ENCODE assay signal across 9 mouse cellular contexts in the genomic region with DNA sequence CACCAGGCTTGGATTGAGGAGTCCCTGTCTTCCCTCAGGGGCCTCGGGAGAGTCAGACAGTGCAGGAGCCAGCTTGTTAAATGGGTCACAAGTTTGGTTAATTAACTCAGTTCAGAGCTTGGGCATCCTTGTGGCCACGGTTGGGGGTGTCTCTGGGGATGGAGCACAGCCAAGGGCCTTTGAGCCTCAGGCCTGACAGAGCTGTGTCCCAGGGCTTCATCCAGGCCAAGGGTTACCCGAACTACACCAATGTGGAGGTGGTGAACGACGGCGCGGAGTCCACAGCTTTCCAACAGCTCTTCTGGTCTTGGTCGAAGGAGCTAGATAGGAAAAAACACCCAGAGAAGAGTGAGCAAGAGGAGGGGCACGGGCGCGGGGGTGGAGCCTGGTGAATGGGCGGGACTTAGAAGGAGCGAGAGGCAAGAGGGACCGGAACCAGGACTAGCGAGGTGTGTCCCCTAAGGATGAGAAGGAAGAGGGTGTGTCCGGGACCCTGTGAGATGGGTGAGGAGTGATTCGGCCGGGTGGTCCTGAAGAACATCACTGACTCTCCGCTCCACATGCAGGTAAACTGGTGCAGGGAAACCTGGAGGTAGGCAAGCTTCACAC. TPM values are rescaled to one million over a fixed set of nuclear protein-coding genes. Genes with fewer than 3 reads are reported as not detected.
DNase-seq lines count a peak whose midpoint lies in the region; ATAC-seq and TF ChIP-seq lines count a peak whose summit lies in the region.
"Had no signal": no experiment of that assay in that cellular context is flagged by ENCODE, and none has a peak within 500 bp of the region (broad histone marks: within the 10 kb centered on the region; RNA-seq: fewer than 3 reads in every experiment).

No protein-coding gene starts in this region.

- 21% methylated on average over 19 of the region's 19 CpGs for WGBS in heart, embryonic 10.5 days
- 30% methylated on average over 19 of the region's 19 CpGs for WGBS in kidney, embryonic 14.5 days
- 29% methylated on average over 19 of the region's 19 CpGs for WGBS in lung, embryonic 16.5 days

- DNase-seq in heart, embryonic 10.5 days (ENCODE audit: low spot score): no peak
- DNase-seq in heart, postnatal 10 days: no peak
- DNase-seq in ES-E14 (ENCODE audit: low read depth, low spot score): peak; percentile 65
- no peak for DNase-seq in urinary bladder, postnatal 14 days (ENCODE audit: low spot score)
- no peak for DNase-seq in ovary, adult 18-20 months (ENCODE audit: low spot score)
- DNase-seq: cerebellum, adult 11 months had no signal

- H3K9ac ChIP-seq in ES-E14 (ENCODE audit: insufficient read depth, low read depth, low read length, poor library complexity, severe bottlenecking): peak overlapping the region; percentile 18; the same call in 1 of the 2 replicates
- H3K9ac ChIP-seq in kidney, embryonic 14.5 days (ENCODE audit: low read depth, low read length): no peak overlapping the region
- H3K9ac ChIP-seq in lung, embryonic 16.5 days (ENCODE audit: low read length): no peak overlapping the region

- H3K27ac ChIP-seq in heart, embryonic 10.5 days: no peak overlapping the region; the same call in 1 of the 2 replicates
- no peak overlapping the region for H3K27ac ChIP-seq in ES-E14 (ENCODE audit: insufficient read depth, low read depth, low read length, poor library complexity, severe bottlenecking)
- H3K27ac ChIP-seq in kidney, embryonic 14.5 days (ENCODE audit: low read depth, low read length): no peak overlapping the region
- no peak overlapping the region for H3K27ac ChIP-seq in lung, embryonic 16.5 days (ENCODE audit: low read length)

- H3K9me3 ChIP-seq in heart, embryonic 10.5 days: no peaks in the 10 kb centered on the region
- no peaks in the 10 kb centered on the region for H3K9me3 ChIP-seq in ES-E14 (ENCODE audit: control insufficient read depth, insufficient read depth, low read depth, low read length)
- H3K9me3 ChIP-seq in kidney, embryonic 14.5 days (ENCODE audit: control insufficient read depth, low read length): no peaks in the 10 kb centered on the region
- no peaks in the 10 kb centered on the region for H3K9me3 ChIP-seq in lung, embryonic 16.5 days (ENCODE audit: control insufficient read depth, low read length)

- no peaks in the 10 kb centered on the region for H3K36me3 ChIP-seq in heart, embryonic 10.5 days
- no peaks in the 10 kb centered on the region for H3K36me3 ChIP-seq in ES-E14 (ENCODE audit: control insufficient read depth, insufficient read depth, low read length, poor library complexity, severe bottlenecking)
- no peaks in the 10 kb centered on the region for H3K36me3 ChIP-seq in kidney, embryonic 14.5 days (ENCODE audit: control insufficient read depth, insufficient read depth, low read length)
- no peaks in the 10 kb centered on the region for H3K36me3 ChIP-seq in lung, embryonic 16.5 days (ENCODE audit: control insufficient read depth, insufficient read depth, low read length)

- ATAC-seq in kidney, embryonic 14.5 days (ENCODE audit: low FRiP score, low TSS enrichment): peak; percentile 1; the same call in 1 of the 2 replicates
- ATAC-seq in lung, embryonic 16.5 days (ENCODE audit: low read depth): 0 out of 2 replicates have a peak, but pooled peaks have one; percentile 13
- no peak for ATAC-seq in monocyte, adult 5-6 weeks (replicated peaks; ENCODE audit: insufficient number of reproducible peaks, low FRiP score, low TSS enrichment, poor library complexity, severe bottlenecking)

- H3K4me1 ChIP-seq in heart, embryonic 10.5 days: peaks cover 29% of the 10 kb centered on the region
- H3K4me1 ChIP-seq in ES-E14 (ENCODE audit: control insufficient read depth in 2 of 2, insufficient read depth in 2 of 2, low read length in 2 of 2, poor library complexity in 1 of 2): peaks cover 4 to 18% of the 10 kb centered on the region in 2 experiments; a peak in 1 of 4 replicates
- H3K4me1 ChIP-seq in kidney, embryonic 14.5 days (ENCODE audit: control insufficient read depth, insufficient read depth, low read length): peaks cover 9% of the 10 kb centered on the region; the same call in 1 of the 2 replicates
- H3K4me1 ChIP-seq in lung, embryonic 16.5 days (replicated peaks; ENCODE audit: control insufficient read depth, insufficient read depth, low read length): peaks cover 9% of the 10 kb centered on the region; the same call in 1 of the 2 replicates

- intact Hi-C loops in heart, postnatal 10 days (cut with DNase I): no loop called here

- H3K27me3 ChIP-seq in heart, embryonic 10.5 days (ENCODE audit: insufficient read depth, poor library complexity, severe bottlenecking): peaks cover 40% of the 10 kb centered on the region; the same call in 1 of the 2 replicates
- no peaks in the 10 kb centered on the region for H3K27me3 ChIP-seq in kidney, embryonic 14.5 days (ENCODE audit: control insufficient read depth, insufficient read depth, low read length)
- no peaks in the 10 kb centered on the region for H3K27me3 ChIP-seq in lung, embryonic 16.5 days (ENCODE audit: control insufficient read depth, insufficient read depth, low read depth, low read length)

- in situ Hi-C loops in ES-E14 (cut with MboI; ENCODE audit: low sequenced_read_pairs in 2 of 2, unreplicated experiment in 2 of 2): no loop called here

- H3K4me3 ChIP-seq in heart, embryonic 10.5 days: peak overlapping the region; percentile 19; the same call in 1 of the 2 replicates
- peak overlapping the region in 1 of 2 experiments; percentile 55; a peak in 2 of 4 replicates for H3K4me3 ChIP-seq in ES-E14 (ENCODE audit: insufficient read depth in 1 of 2, low read depth in 1 of 2, low read length in 2 of 2, poor library complexity in 1 of 2, severe bottlenecking in 1 of 2)
- no peak overlapping the region for H3K4me3 ChIP-seq in kidney, embryonic 14.5 days (ENCODE audit: low read length)
- H3K4me3 ChIP-seq in lung, embryonic 16.5 days (ENCODE audit: low read length): no peak overlapping the region

- no peak overlapping the region for H3K4me2 ChIP-seq in kidney, embryonic 14.5 days (replicated peaks; ENCODE audit: low read depth, low read length)
- peak overlapping the region; percentile 18; the same call in 1 of the 2 replicates for H3K4me2 ChIP-seq in lung, embryonic 16.5 days (ENCODE audit: low read depth, low read length)

TF ChIP-seq in ES-E14, 5 proteins besides CTCF, POLR2A, EP300 and RAD21:
- no peak for TF ChIP-seq ZNF384 (IDR thresholded peaks at IDR 0.05; ENCODE audit: low read depth, low read length)
- no peak for TF ChIP-seq ZC3H11A (IDR thresholded peaks at IDR 0.05; ENCODE audit: borderline replicate concordance, low read depth, low read length)
- no peak for TF ChIP-seq HCFC1 (IDR thresholded peaks at IDR 0.05; ENCODE audit: borderline replicate concordance, insufficient read depth, low read length)
- no peak for TF ChIP-seq MAFK (IDR thresholded peaks at IDR 0.05; ENCODE audit: insufficient read depth, low read depth, low read length)
- TF ChIP-seq CHD2 (IDR thresholded peaks at IDR 0.05; ENCODE audit: low read depth, low read length): no peak

RNA-seq across cellular contexts. Expression of gene Vill, which starts 10.6 kb away (rescaled TPM):
- 19.1 and 23.1 TPM in 2 replicates for polyA plus RNA-seq in heart, embryonic 10.5 days (2016; fragmentation: Nextera tagmentation; extraction: Ambion mirVana)
- 1 to 10 TPM; 1.5 to 3.7 TPM for total RNA-seq in heart, postnatal 10 days (2021)
- 27.5 and 32.7 TPM in 2 replicates for total RNA-seq in ES-E14 (2012; rRNA removed)
- 26.6 and 40.4 TPM in 2 replicates for polyA plus RNA-seq in kidney, embryonic 14.5 days (2014; fragmentation: Nextera tagmentation; extraction: Ambion mirVana)
- 34.9 and 38.2 TPM in 2 replicates for polyA plus RNA-seq in lung, embryonic 16.5 days (2015; fragmentation: Nextera tagmentation; extraction: Ambion mirVana)
- total RNA-seq in monocyte, adult 5-6 weeks (2017): 17.7 to 39.6 TPM (median 31.0 TPM) in 3 replicates

RNA-seq across cellular contexts. Expression of gene Plcd1, which starts 30.2 kb away (rescaled TPM):
- polyA plus RNA-seq in heart, embryonic 10.5 days (2016; fragmentation: Nextera tagmentation; extraction: Ambion mirVana): 18.6 and 19.5 TPM in 2 replicates
- total RNA-seq in heart, postnatal 10 days (2021): 10 to 100 TPM; 16.5 to 18.7 TPM
- 13.1 and 15.3 TPM in 2 replicates for total RNA-seq in ES-E14 (2012; rRNA removed)
- polyA plus RNA-seq in kidney, embryonic 14.5 days (2014; fragmentation: Nextera tagmentation; extraction: Ambion mirVana): 18.5 and 18.7 TPM in 2 replicates
- 17.2 and 18.6 TPM in 2 replicates for polyA plus RNA-seq in lung, embryonic 16.5 days (2015; fragmentation: Nextera tagmentation; extraction: Ambion mirVana)
- total RNA-seq in monocyte, adult 5-6 weeks (2017): 0.10 TPM in 1 of 3 replicates, not detected in the others

RNA-seq across cellular contexts. Expression of gene Dlec1, which starts 39.1 kb away (rescaled TPM):
- 0.87 and 1.2 TPM in 2 replicates for polyA plus RNA-seq in heart, embryonic 10.5 days (2016; fragmentation: Nextera tagmentation; extraction: Ambion mirVana)
- under 1 TPM in 1 of 2 experiments, not detected in 1; 0.07 TPM for total RNA-seq in heart, postnatal 10 days (2021)
- total RNA-seq in ES-E14 (2012; rRNA removed): 1.2 and 3.7 TPM in 2 replicates
- polyA plus RNA-seq in kidney, embryonic 14.5 days (2014; fragmentation: Nextera tagmentation; extraction: Ambion mirVana): 2.4 and 3.2 TPM in 2 replicates
- 2.1 and 2.4 TPM in 2 replicates for polyA plus RNA-seq in lung, embryonic 16.5 days (2015; fragmentation: Nextera tagmentation; extraction: Ambion mirVana)
- not detected in 3 replicates for total RNA-seq in monocyte, adult 5-6 weeks (2017)

Comparison
In these comparisons a context has a peak if more than half of its experiments do, and no peak if none do; other contexts are left out.
1. RNA of gene Plcd1, which starts 30.2 kb away (total RNA-seq): 16.5 to 18.7 TPM in heart, postnatal 10 days and 13.1 to 15.3 TPM in ES-E14; 0.10 TPM in monocyte, adult 5-6 weeks; every median in the first group is over 10 times any median in the second.